Comparison of ENCODE assay signal across 18 mouse cellular contexts in the genomic region with DNA sequence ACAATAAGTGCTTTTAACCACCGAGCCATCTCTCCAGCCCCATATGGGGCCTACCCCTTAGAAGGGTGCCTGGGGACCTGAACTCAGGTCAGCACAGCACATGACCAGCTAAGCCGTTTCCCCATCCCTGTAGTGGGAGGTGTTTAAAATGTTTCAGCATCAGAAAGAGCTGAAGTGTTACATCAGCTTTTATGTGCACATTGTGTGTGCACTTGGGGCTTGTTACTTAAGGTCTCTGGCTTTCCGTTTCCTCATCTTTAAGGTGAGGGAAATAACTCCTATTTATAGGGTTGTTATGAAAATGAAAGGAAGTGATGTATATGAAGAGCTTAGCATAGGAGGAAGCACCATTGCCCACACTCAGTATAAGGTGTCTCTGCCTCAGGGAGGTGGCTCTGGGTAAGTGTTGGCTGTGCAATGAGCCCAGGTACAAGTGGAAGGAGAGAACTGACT. TPM values are rescaled to one million over a fixed set of nuclear protein-coding genes. Genes with fewer than 3 reads are reported as not detected.
DNase-seq lines count a peak whose midpoint lies in the region; ATAC-seq and TF ChIP-seq lines count a peak whose summit lies in the region.
"Had no signal": no experiment of that assay in that cellular context is flagged by ENCODE, and none has a peak within 500 bp of the region (broad histone marks: within the 10 kb centered on the region; RNA-seq: fewer than 3 reads in every experiment).

No protein-coding gene starts in this region.

- no peaks in the 10 kb centered on the region; the same call in 1 of the 2 replicates for H3K36me3 ChIP-seq in liver, postnatal 0 days (replicated peaks; ENCODE audit: insufficient read depth, low read length)
- H3K36me3 ChIP-seq in liver, embryonic 12.5 days = peaks cover 4% of the 10 kb centered on the region
- H3K36me3 ChIP-seq in megakaryocyte, embryonic 14.5 days (replicated peaks; ENCODE audit: low read length) = peaks cover 56% of the 10 kb centered on the region

- H3K27ac ChIP-seq in liver, postnatal 0 days (ENCODE audit: low read depth) = peak overlapping the region; percentile 69
- no peak overlapping the region for H3K27ac ChIP-seq in liver, embryonic 12.5 days
- H3K27ac ChIP-seq: embryonic facial prominence, embryonic 15.5 days; forebrain, embryonic 13.5 days; heart, adult 2 months; limb, embryonic 12.5 days; stomach, postnatal 0 days had no signal

- H3K9ac ChIP-seq in liver, postnatal 0 days (replicated peaks) = no peak overlapping the region
- no peak overlapping the region for H3K9ac ChIP-seq in liver, embryonic 12.5 days
- H3K9ac ChIP-seq: embryonic facial prominence, embryonic 15.5 days; forebrain, embryonic 13.5 days; limb, embryonic 12.5 days had no signal

- 44% methylated on average over 3 of the region's 3 CpGs for WGBS in liver, postnatal 0 days (ENCODE audit: insufficient replicate concordance)
- WGBS in liver, embryonic 12.5 days (ENCODE audit: insufficient replicate concordance) = 48% methylated on average over 3 of the region's 3 CpGs

- no peak for TF ChIP-seq CTCF in liver, postnatal 0 days (IDR thresholded peaks at IDR 0.05; ENCODE audit: low read depth)

- H3K9me3 ChIP-seq in liver, postnatal 0 days (ENCODE audit: low read length) = no peaks in the 10 kb centered on the region
- no peaks in the 10 kb centered on the region for H3K9me3 ChIP-seq in liver, embryonic 12.5 days (replicated peaks)
- 0 out of 2 replicates have a peak, but pooled peaks cover 4% of the 10 kb centered on the region for H3K9me3 ChIP-seq in megakaryocyte, embryonic 14.5 days
- H3K9me3 ChIP-seq: embryonic facial prominence, embryonic 15.5 days; forebrain, embryonic 13.5 days; limb, embryonic 12.5 days had no signal

- DNase-seq in liver, postnatal 0 days = no peak
- peak; percentile 53 to 56 for DNase-seq in B cell, adult 2 months
- peak; percentile 72 for DNase-seq in NIH3T3 (ENCODE audit: low read depth)
- DNase-seq in cerebellum, adult 18-20 months = no peak
- no peak for DNase-seq in adrenal gland, postnatal 25 days
- DNase-seq: cerebellum, adult 11-12 months; heart, adult 2 months; kidney, postnatal 36 days; right cerebral cortex, postnatal 14 days had no signal

- peak; percentile 47 for ATAC-seq in liver, postnatal 0 days
- ATAC-seq in liver, embryonic 12.5 days = no peak
- ATAC-seq: forebrain, embryonic 13.5 days; intestine, postnatal 0 days had no signal

- H3K27me3 ChIP-seq in liver, postnatal 0 days (ENCODE audit: insufficient read depth, low read length) = no peaks in the 10 kb centered on the region
- no peaks in the 10 kb centered on the region for H3K27me3 ChIP-seq in liver, embryonic 12.5 days (replicated peaks)
- H3K27me3 ChIP-seq in megakaryocyte, embryonic 14.5 days (replicated peaks) = no peaks in the 10 kb centered on the region
- H3K27me3 ChIP-seq: embryonic facial prominence, embryonic 15.5 days; forebrain, embryonic 13.5 days; limb, embryonic 12.5 days had no signal

- H3K4me2 ChIP-seq in liver, postnatal 0 days (ENCODE audit: low read depth, low read length) = no peak overlapping the region
- H3K4me2 ChIP-seq in liver, embryonic 12.5 days = no peak overlapping the region
- H3K4me2 ChIP-seq: embryonic facial prominence, embryonic 15.5 days; forebrain, embryonic 13.5 days; limb, embryonic 12.5 days; midbrain, embryonic 11.5 days had no signal

- H3K4me3 ChIP-seq in liver, postnatal 0 days (ENCODE audit: low read depth, low read length) = no peak overlapping the region
- H3K4me3 ChIP-seq in liver, embryonic 12.5 days = no peak overlapping the region
- H3K4me3 ChIP-seq in megakaryocyte, embryonic 14.5 days (replicated peaks) = peak overlapping the region; percentile 20
- H3K4me3 ChIP-seq: embryonic facial prominence, embryonic 15.5 days; forebrain, embryonic 13.5 days; heart, adult 2 months; limb, embryonic 12.5 days; myocyte had no signal

- peaks cover 47% of the 10 kb centered on the region for H3K4me1 ChIP-seq in liver, postnatal 0 days (ENCODE audit: insufficient read depth)
- peaks cover 42% of the 10 kb centered on the region for H3K4me1 ChIP-seq in liver, embryonic 12.5 days
- H3K4me1 ChIP-seq in megakaryocyte, embryonic 14.5 days = peaks cover 79% of the 10 kb centered on the region

- TF ChIP-seq EP300 in liver, postnatal 0 days (IDR thresholded peaks at IDR 0.05; ENCODE audit: low read depth) = no peak

RNA-seq across cellular contexts. Expression of a gene that starts 34.4 kb away (rescaled TPM):
- 7.9 and 9.8 TPM in 2 replicates for polyA plus RNA-seq in liver, postnatal 0 days (2015; fragmentation: Nextera tagmentation; extraction: Ambion mirVana)
- 19.0 and 19.5 TPM in 2 replicates for polyA plus RNA-seq in liver, embryonic 12.5 days (2016; fragmentation: Nextera tagmentation; extraction: Ambion mirVana)
- polyA plus RNA-seq in megakaryocyte, embryonic 14.5 days (2012; ENCODE audit: insufficient read depth, low replicate concordance) = 207 and 435 TPM in 2 replicates
- 50.9 and 52.6 TPM in 2 replicates for total RNA-seq in adrenal gland, postnatal 25 days (2021)

Comparison
In these comparisons a context has a peak if more than half of its experiments do, and no peak if none do; other contexts are left out.
1. DNase-seq: peak in B cell, adult 2 months (2 of 2) and NIH3T3 (single experiment); none in liver, postnatal 0 days (single experiment), cerebellum, adult 18-20 months (0 of 2) and adrenal gland, postnatal 25 days (single experiment).
2. RNA of a gene that starts 34.4 kb away (polyA plus RNA-seq): 207 to 435 TPM in megakaryocyte, embryonic 14.5 days; 19.0 to 19.5 TPM in liver, embryonic 12.5 days and 7.9 to 9.8 TPM in liver, postnatal 0 days; every median in the first group is over 10 times any median in the second.